Comparison of ENCODE assay signal across 8 mouse cellular contexts in genomic region chr2:92188744-92189143, GRCm38 (mm10).
DNase-seq lines count a peak whose midpoint lies in the region; ATAC-seq and TF ChIP-seq lines count a peak whose summit lies in the region.
"Had no signal": no experiment of that assay in that cellular context is flagged by ENCODE, and none has a peak within 500 bp of the region (broad histone marks: within the 10 kb centered on the region; RNA-seq: fewer than 3 reads in every experiment).

No protein-coding gene starts in this region.

- H3K4me3 ChIP-seq in lung, embryonic 15.5 days = no peak overlapping the region
- H3K4me3 ChIP-seq in forebrain, embryonic 10.5 days = peak overlapping the region; percentile 79; the same call in 1 of the 2 replicates
- H3K4me3 ChIP-seq in hindbrain, embryonic 13.5 days = no peak overlapping the region
- H3K4me3 ChIP-seq in myocyte = no peak overlapping the region

- no peak overlapping the region for H3ac ChIP-seq in myocyte (ENCODE audit: control insufficient read depth, insufficient read length)

- ATAC-seq in lung, embryonic 15.5 days (ENCODE audit: borderline replicate concordance, extremely low read depth, low FRiP score, low TSS enrichment) = no peak
- no peak for ATAC-seq in hindbrain, embryonic 13.5 days (ENCODE audit: low FRiP score)

- no peak for TF ChIP-seq POLR2A in myocyte (IDR thresholded peaks at IDR 0.05; ENCODE audit: insufficient read length, low read depth)

- 44% methylated on average over 3 of the region's 3 CpGs for WGBS in lung, embryonic 15.5 days
- WGBS in forebrain, embryonic 10.5 days = 76% methylated on average over 3 of the region's 3 CpGs
- WGBS in hindbrain, embryonic 13.5 days = 71% methylated on average over 3 of the region's 3 CpGs

- H3K36me3 ChIP-seq in lung, embryonic 15.5 days = no peaks in the 10 kb centered on the region
- no peaks in the 10 kb centered on the region for H3K36me3 ChIP-seq in forebrain, embryonic 10.5 days (replicated peaks)
- H3K36me3 ChIP-seq in hindbrain, embryonic 13.5 days = no peaks in the 10 kb centered on the region
- no peaks in the 10 kb centered on the region for H3K36me3 ChIP-seq in myocyte (ENCODE audit: control insufficient read depth, insufficient read depth)

- no peaks in the 10 kb centered on the region for H3K27me3 ChIP-seq in lung, embryonic 15.5 days
- no peaks in the 10 kb centered on the region for H3K27me3 ChIP-seq in forebrain, embryonic 10.5 days (ENCODE audit: poor library complexity, severe bottlenecking)
- no peaks in the 10 kb centered on the region for H3K27me3 ChIP-seq in hindbrain, embryonic 13.5 days
- H3K27me3 ChIP-seq in myocyte (ENCODE audit: control insufficient read depth, insufficient read depth, insufficient read length) = no peaks in the 10 kb centered on the region

- H3K9ac ChIP-seq in lung, embryonic 15.5 days = no peak overlapping the region
- H3K9ac ChIP-seq in hindbrain, embryonic 13.5 days = no peak overlapping the region

- H3K4me1 ChIP-seq in lung, embryonic 15.5 days = peaks cover 25% of the 10 kb centered on the region
- peaks cover 47% of the 10 kb centered on the region for H3K4me1 ChIP-seq in forebrain, embryonic 10.5 days
- peaks cover 39% of the 10 kb centered on the region for H3K4me1 ChIP-seq in hindbrain, embryonic 13.5 days (replicated peaks)

- no peak overlapping the region for H3K27ac ChIP-seq in lung, embryonic 15.5 days
- no peak overlapping the region for H3K27ac ChIP-seq in forebrain, embryonic 10.5 days
- no peak overlapping the region for H3K27ac ChIP-seq in hindbrain, embryonic 13.5 days

- H3K4me2 ChIP-seq in lung, embryonic 15.5 days = peak overlapping the region; percentile 35; the same call in 1 of the 2 replicates
- H3K4me2 ChIP-seq in hindbrain, embryonic 13.5 days = peak overlapping the region; percentile 29
- H3K4me2 ChIP-seq in myocyte (ENCODE audit: low read depth) = peak overlapping the region; percentile 40

- no peak for DNase-seq in lung, postnatal 36 days
- DNase-seq in forebrain, embryonic 10.5 days (ENCODE audit: extremely low spot score, low spot score) = no peak
- no peak for DNase-seq in layer of hippocampus, adult 11-12 months (ENCODE audit: low spot score)
- no peak for DNase-seq in embryo, embryonic 10.5 days (ENCODE audit: low spot score)
- DNase-seq: kidney, postnatal 14 days had no signal

- no peaks in the 10 kb centered on the region for H3K9me3 ChIP-seq in lung, embryonic 15.5 days
- H3K9me3 ChIP-seq in forebrain, embryonic 10.5 days = no peaks in the 10 kb centered on the region
- no peaks in the 10 kb centered on the region for H3K9me3 ChIP-seq in hindbrain, embryonic 13.5 days

- peaks cover 67% of the 10 kb centered on the region for H3K79me2 ChIP-seq in myocyte (ENCODE audit: control insufficient read depth, insufficient read depth)

TF ChIP-seq in myocyte, 11 proteins besides CTCF, POLR2A, EP300 and RAD21:
- TF ChIP-seq CEBPB (IDR thresholded peaks at IDR 0.05; ENCODE audit: insufficient read depth, poor library complexity, severe bottlenecking) = no peak
- TF ChIP-seq USF1 (IDR thresholded peaks at IDR 0.05; ENCODE audit: low read depth) = no peak
- no peak for TF ChIP-seq MYOD1 (IDR thresholded peaks at IDR 0.05; ENCODE audit: control insufficient read depth in 1 of 3, insufficient read length in 2 of 3, low read depth in 2 of 3)
- TF ChIP-seq POLR2AphosphoS2 (IDR thresholded peaks at IDR 0.05; ENCODE audit: insufficient read length, low read depth) = no peak
- no peak for TF ChIP-seq TCF3 (IDR thresholded peaks at IDR 0.05; ENCODE audit: insufficient read length, low read depth)
- TF ChIP-seq MAX (IDR thresholded peaks at IDR 0.05; ENCODE audit: low read depth) = no peak
- no peak for TF ChIP-seq REST (IDR thresholded peaks at IDR 0.05; ENCODE audit: insufficient read depth, insufficient read length)
- TF ChIP-seq E2F4 (IDR thresholded peaks at IDR 0.05; ENCODE audit: insufficient read depth) = no peak
- TF ChIP-seq SRF (IDR thresholded peaks at IDR 0.05; ENCODE audit: control insufficient read depth, insufficient read length, low read depth) = no peak
- TF ChIP-seq MYOG (IDR thresholded peaks at IDR 0.05; ENCODE audit: control insufficient read depth in 1 of 3, insufficient read depth in 1 of 3, insufficient read length in 2 of 3, low read depth in 2 of 3) = no peak
- TF ChIP-seq TCF12 (IDR thresholded peaks at IDR 0.05; ENCODE audit: insufficient read depth, poor library complexity, severe bottlenecking) = no peak
TF ChIP-seq in myocyte: peak in this region for 0.
